Mouse (Mus musculus) skeletal muscle tissue, adult 2 months (tissue): Measurements from ENCODE around the gene Gadd45gip1.

ENCODE experiments used
- DNase-seq: peaks from one replicate; pipeline ENCODE4 v3.0.0-alpha.2; 2012; ENCODE audit warnings: low read depth, low spot score

Gene Gadd45gip1

DNA sequence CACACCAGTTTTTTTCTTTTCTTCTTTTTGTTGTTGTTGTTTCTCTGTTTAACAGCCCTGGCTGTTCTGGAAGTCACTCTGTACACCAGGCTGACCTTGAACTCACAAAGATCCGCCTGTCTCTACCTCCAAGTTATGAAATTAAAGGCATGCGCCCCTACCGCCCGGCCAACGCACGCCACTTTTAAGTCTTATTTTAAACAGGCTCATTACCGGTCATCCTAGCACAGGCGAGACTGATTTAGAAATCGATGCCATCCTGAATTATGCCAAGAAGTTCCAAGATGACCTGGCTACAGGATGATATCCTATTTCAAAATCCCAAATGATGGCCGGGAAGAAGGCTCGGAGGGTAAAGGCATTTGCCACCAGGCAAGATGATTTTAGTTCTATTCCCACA is at the start of gene Gadd45gip1:
Gene Gadd45gip1 (plus strand): TSS at position 33 of the 400 bp plus-strand sequence.
- peak; percentile 77 for DNase-seq

DNA sequence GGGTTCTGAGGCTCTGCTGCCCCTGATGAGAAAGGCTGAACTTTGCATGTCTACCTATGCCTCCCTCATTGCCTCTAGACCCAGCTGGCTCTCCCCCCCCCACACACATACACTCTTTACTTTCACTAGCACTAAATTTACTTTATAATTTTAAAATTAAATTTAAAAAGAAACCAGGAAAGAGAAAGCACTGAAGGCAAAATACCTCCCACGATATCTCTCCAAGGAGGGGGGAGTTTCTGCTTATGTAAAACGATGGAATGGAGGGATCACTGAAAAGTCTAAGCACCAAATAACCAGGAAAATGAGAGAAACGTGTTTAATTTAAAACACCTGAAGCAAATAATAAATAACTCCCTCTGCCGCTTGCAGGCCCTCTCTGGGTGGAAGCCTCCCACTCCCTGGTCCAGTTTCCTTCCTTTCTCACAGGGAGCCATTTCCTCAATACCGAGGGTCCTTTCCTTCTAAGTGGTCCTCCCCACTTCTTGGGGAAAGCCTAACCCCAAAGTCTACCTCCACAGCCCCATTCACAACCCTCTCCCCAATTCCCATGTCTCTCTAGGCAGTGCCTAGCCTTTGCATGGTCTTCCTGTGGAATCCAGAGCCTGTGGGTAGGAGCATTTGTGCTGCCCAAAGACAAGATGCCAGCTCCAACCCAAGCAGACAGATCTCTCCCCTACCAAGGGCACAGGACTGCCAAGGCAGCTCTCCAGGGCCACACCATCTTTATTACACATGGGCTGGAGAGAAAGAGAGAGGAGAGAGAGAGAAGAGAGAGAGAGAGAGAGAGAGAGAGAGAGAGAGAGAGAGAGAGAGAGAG is 49.4 kb upstream of the Gadd45gip1 start:
- no peak for DNase-seq

DNA sequence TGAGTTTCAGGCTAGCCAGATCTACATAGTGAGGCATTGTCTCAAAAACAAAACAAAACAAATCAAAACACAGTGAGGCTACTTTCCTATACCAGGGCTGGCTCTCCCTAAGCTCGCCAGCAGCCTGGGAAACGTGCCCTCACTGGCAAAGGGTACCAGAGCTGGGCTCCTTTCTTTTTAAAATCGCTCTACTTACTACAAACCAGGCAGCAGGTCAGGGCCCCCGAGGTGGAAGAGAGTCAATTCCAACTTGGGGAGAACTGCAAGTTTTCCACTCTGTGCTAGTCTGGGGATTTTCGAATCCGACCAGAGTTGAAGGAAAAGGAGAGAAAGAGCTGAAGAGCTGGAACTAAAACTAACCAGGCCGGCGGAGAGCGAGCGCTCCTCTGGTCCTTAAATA is 48.6 kb upstream of the Gadd45gip1 start:
- DNase-seq, result no peak

GRCm38 (mm10) chr8:84783198-84783918 is 48.0 kb upstream of the Gadd45gip1 start:
- no peak for DNase-seq

- no peak for DNase-seq
Observed at GRCm38 (mm10) chr8:84783919-84784581, 47.3 kb upstream of the Gadd45gip1 start.

DNA sequence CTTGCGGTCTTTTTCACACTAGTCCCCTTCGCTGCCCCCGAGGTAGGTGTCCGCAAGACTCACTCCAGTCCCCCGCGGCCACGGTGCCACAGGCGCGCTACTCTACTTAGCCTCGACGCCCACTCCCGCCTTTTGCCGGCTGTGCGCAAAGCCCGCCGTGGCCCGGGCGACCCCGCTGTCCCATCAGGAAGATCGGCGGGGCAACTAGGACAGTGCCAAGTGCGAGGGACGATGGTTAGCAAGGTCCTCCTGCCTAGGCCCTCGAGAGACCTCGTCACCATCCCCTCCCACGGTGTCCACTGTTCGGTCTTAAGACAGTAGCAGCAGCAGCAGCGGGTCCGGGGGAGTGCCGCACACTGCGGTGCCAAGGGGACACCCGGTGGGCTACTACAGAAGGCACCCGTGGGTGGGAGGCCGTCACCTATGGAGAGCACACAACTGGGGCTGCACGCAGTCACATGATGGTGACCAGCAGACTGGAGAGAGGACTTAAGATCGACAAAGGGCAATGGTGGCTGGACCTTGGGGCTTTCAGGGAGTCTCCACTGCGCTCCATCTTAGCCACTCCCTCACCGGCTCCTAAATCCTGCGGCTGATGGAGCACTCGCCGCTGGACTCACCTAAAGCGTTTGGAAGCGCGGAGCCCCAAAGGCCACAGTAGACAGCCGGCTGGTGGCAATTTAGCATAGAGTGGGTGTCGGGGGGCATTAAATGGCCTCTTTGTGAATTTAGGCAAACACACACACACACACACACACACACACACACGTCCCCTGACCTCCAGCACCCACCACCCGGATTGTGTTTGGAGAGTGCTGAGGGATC is 46.4 kb upstream of the Gadd45gip1 start:
- DNase-seq, result no peak

DNA sequence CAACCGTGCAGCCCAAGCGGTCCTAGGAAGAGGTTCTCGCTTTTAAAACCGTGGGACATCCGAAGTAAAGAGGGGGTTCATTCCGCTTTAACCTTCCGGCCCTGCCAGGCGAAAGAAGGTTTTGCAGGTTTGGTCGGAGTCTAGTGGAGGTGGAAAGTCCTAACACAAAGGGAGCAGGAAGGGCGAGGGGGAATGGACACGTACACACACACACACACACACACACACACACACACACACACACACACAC is 45.9 kb upstream of the Gadd45gip1 start:
- no peak for DNase-seq

DNA sequence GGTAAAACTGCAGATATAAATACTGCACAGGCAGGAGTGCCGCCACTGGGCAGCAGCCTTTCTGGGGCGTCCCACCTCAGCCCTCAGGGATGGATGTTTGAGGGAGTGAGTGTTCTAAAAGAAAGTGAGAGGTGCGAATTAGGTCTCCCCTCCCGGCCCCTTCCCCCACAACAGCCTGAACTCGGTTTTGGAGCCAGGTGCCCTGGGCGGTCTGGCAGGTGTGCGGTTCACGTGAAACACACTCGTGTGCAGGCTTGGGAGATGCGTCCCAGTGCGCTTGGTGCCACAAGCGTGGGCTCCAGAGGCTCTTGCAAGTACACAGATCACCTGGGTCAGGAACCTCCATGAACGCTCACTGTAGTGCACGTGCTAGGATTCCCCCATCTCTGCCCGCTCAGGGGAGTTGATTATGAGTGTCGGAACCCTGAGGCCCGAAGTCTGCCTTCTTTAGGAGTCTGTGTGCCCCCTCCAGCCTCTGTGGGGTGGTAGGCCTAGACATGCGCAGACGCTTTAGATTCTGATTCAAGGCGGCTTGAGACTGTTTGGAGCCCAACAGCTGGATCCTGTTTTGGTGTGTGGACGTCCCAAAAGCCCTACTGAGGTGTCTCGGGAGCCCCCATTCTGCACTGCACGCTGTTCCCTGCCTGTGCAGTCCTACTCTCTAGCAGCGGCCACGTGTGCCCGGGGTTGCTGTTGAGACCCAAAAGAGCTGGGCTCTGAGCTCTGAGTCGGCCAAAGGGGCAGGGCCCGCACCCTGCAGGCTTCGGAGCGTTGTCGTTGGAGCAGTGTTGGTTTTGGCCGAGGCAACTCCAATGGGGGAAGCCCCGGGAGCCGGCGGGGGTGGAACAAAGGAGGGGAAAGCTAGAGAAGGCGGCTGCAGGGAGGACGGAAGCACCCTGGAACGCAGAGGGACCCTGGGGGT is 45.3 kb upstream of the Gadd45gip1 start:
- peak; percentile 58 for DNase-seq

GRCm38 (mm10) chr8:84786801-84787467 is 44.4 kb upstream of the Gadd45gip1 start:
- DNase-seq, result no peak

DNA sequence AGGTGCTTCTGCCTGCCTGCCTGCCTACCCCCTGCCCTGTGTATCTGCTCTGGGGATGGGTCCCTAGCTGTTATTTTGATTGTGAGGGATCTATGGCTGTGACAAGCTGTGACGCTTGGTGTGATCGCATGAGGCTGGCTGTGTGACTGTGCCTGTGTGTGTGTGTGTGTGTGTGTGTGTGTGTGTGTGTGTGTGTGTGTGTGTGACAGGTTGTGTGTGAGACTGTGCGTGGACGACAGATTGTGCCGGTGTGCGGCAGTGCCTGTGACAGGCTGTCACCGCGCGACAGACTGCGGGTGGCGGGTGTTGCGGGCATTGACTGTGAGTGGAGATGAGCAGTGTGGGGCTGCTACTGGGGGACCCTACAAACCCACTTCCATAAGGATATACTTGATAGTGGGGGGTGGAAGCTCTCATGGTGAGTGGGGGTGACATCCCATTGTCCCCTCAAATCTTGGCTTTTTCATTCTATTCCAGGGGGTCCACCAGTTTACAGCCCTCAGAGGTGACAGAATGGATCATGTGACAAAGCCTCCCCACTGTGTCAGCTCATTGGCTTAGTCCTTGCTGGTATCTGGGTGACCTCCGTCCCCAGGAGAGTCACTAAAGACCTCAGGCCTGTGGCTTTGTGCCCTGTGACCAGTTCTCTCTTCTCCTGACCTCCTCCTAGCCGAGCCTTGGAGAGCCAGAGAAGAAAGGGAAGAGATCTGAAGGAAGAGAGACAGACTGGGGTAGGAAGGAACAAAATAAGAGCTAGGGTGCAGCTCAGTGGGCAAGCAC is 43.6 kb upstream of the Gadd45gip1 start:
- DNase-seq, result no peak

DNA sequence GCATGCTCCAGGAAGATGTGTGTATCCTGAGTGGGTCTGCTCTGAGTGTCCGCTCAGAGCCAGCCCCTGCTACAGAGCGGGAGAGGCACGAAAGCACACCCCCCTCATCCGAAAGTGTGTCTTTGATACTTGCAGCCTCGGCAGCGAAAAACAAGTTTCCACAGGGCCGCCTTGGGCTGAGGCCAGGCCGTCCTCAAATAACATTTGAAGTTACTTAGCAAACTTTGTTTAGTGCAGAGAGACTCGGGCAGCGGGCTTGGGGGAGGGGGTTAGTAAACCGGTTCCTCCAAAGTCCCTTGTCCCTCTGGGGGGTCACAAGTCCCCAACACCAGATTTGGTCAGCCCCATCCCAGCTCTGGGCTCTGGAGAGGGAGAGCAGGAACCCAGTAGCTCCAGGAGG is 42.4 kb upstream of the Gadd45gip1 start:
- DNase-seq, result peak; percentile 87

GRCm38 (mm10) chr8:84789345-84789744 is 42.0 kb upstream of the Gadd45gip1 start:
- DNase-seq, result no peak

GRCm38 (mm10) chr8:84789855-84790486 is 41.4 kb upstream of the Gadd45gip1 start:
- peak; percentile 85 for DNase-seq

GRCm38 (mm10) chr8:84790537-84790936 is 40.8 kb upstream of the Gadd45gip1 start:
- DNase-seq, result no peak

GRCm38 (mm10) chr8:84792429-84792947 is 38.8 kb upstream of the Gadd45gip1 start:
- DNase-seq, result no peak

DNA sequence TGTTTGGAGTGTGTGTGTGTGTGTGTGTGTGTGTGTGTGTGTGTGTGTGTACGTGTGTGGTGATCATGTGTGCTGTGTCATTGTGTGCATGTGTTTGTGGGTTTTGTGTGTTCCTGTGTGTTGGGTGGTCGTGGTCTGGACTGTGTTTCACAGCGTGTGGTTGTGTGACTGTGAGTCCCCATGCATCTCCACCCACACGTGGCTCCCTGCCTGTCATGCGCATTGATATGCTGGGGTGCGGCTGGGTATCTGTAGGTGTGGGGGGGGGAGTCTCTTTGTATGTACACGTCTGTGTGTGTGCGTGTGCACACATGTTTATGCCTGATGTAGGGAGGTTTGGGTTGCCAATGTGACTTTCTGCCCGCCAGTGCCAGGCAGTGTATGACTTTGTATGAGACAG is 38.2 kb upstream of the Gadd45gip1 start:
- no peak for DNase-seq

- peak; percentile 69 for DNase-seq
Observed at GRCm38 (mm10) chr8:84793791-84794485, 37.4 kb upstream of the Gadd45gip1 start.

- DNase-seq, result no peak
Observed at GRCm38 (mm10) chr8:84794486-84794885, 36.8 kb upstream of the Gadd45gip1 start.
